Mouse (Mus musculus) liver, adult 2 months (tissue): ENCODE measurements around the gene Zkscan16.

Experiments used
- CTCF ChIP-seq: fragments of 200-500 bp; IDR thresholded peaks from 2 replicates; pipeline ENCODE4 v1.5.1; 2011; ENCODE audit warnings: low read depth, low read length, control low read depth
- POLR2A ChIP-seq: fragments of 200-500 bp; IDR thresholded peaks from 2 replicates; pipeline ENCODE4 v1.6.1; 2011; ENCODE audit warnings: low read length, control low read depth; ENCODE audit not compliant: insufficient read depth; ENCODE audit errors: extremely low read depth

DNA sequence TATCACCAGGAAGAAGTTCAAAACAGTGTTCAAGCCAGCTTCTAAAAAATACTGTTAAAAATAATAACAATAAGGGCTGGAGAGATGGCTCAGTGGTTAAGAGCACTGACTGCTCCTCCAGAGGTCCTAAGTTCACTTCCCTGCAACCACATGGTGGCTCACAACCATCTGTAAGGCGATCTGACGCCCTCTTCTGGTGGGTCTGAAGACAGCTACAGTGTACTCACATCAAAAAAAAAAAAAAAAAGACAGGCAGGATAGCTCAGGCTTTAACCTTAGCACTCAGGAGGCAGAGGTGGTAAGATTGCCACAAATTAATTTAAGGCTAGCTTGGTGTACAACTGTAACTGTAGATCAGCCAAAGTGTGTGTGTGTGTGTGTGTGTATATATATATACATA is 57.2 kb downstream of the Zkscan16 start:
- peak; percentile 35; the same call in 1 of the 2 replicates for TF ChIP-seq CTCF
- no peak for TF ChIP-seq POLR2A
